Mouse (Mus musculus): ENCODE data around the gene Pom121l2.
A peak's percentile ranks its signal among the peaks of the same experiment; 100 is the strongest.

Gene Pom121l2

GRCm38 (mm10) chr13:21994896-21995295, 13.9 kb downstream of the Pom121l2 start:
- no peak for DNase-seq

GRCm38 (mm10) chr13:21995331-21995914, 14.4 kb downstream of the Pom121l2 start:
- DNase-seq: no peak

GRCm38 (mm10) chr13:21996101-21996839, 15.3 kb downstream of the Pom121l2 start:
- DNase-seq: no peak

- no peak for DNase-seq
Measured at GRCm38 (mm10) chr13:21996840-21997185, 15.8 kb downstream of the Pom121l2 start.

- DNase-seq: no peak
Measured at GRCm38 (mm10) chr13:21997201-21997820, 16.3 kb downstream of the Pom121l2 start.

- DNase-seq: no peak
Measured at GRCm38 (mm10) chr13:21997821-21998220, 16.8 kb downstream of the Pom121l2 start.

- DNase-seq: no peak
Measured at GRCm38 (mm10) chr13:21998412-21998811, 17.4 kb downstream of the Pom121l2 start.

- DNase-seq: no peak
Measured at GRCm38 (mm10) chr13:21999147-21999546, 18.2 kb downstream of the Pom121l2 start.

GRCm38 (mm10) chr13:22001346-22001745, 20.4 kb downstream of the Pom121l2 start:
- DNase-seq: no peak

GRCm38 (mm10) chr13:22001823-22002222, 20.8 kb downstream of the Pom121l2 start:
- DNase-seq: no peak

- peak; percentile 50 to 57 for DNase-seq
Measured at GRCm38 (mm10) chr13:22005605-22006333, 24.8 kb downstream of the Pom121l2 start.

GRCm38 (mm10) chr13:22006334-22007120, 25.5 kb downstream of the Pom121l2 start:
- DNase-seq: peak; percentile 45 to 64

GRCm38 (mm10) chr13:22007121-22007510, 26.1 kb downstream of the Pom121l2 start:
- DNase-seq: no peak

GRCm38 (mm10) chr13:22007872-22008271, 26.9 kb downstream of the Pom121l2 start:
- DNase-seq: no peak

- no peak for DNase-seq
Measured at GRCm38 (mm10) chr13:22008707-22009106, 27.7 kb downstream of the Pom121l2 start.

- DNase-seq: no peak
Measured at GRCm38 (mm10) chr13:22009642-22010041, 28.6 kb downstream of the Pom121l2 start, which contains the start of gene Prss16. Gene Prss16 (minus strand): TSS chr13:22009742.

GRCm38 (mm10) chr13:22013716-22014115, 32.7 kb downstream of the Pom121l2 start:
- DNase-seq: no peak

- no peak for DNase-seq
Measured at GRCm38 (mm10) chr13:22014411-22014845, 33.4 kb downstream of the Pom121l2 start.

GRCm38 (mm10) chr13:22015479-22016450, 34.8 kb downstream of the Pom121l2 start:
- DNase-seq: peak; percentile 49 to 70

GRCm38 (mm10) chr13:22019934-22020835, 39.2 kb downstream of the Pom121l2 start:
- peak; percentile 25 to 41 for DNase-seq

All from thymus, adult 18-20 months (tissue).